Mouse (Mus musculus) lung, postnatal 4 days (tissue): ENCODE measurements at regions not wholly inside any gene's neighbourhood (a gene's known extent, or its start where the extent isn't known, plus 50 kb on each side); places are given as distances from the start of the nearest gene placed in this dataset.

Source experiments
- DNase-seq, 2 experiments: peaks; one replicate each; pipeline ENCODE4 v3.0.0; 2021

DNA sequence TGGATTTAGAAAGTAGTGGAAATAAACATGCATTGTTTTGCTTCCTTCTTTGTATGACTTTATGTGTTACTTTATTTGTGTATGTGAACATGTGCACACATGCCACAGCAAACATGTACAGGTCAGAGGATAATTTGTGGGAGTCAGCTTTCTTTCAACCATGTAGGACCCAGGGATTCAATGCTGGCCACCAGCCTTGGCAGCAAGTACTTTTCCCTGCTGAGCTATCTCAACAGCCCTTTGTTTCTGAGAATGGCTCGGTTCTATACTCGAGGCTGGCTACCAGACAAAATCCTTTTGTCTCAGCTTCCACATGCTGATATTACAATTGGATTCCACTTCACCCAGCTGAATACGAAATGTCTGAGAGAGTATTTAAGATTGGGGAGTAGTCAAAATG, 349.9 kb downstream of the Zfp619 start:
- DNase-seq = no peak

GRCm38 (mm10) chr7:39882113-39882512, 364.5 kb downstream of the Zfp619 start:
- DNase-seq = no peak

- DNase-seq = no peak
Observed at GRCm38 (mm10) chr7:39894208-39894896, 376.8 kb downstream of the Zfp619 start.

- no peak for DNase-seq
Observed at GRCm38 (mm10) chr7:39896918-39897317, 379.4 kb downstream of the Zfp619 start.

GRCm38 (mm10) chr7:39898268-39898667, 380.7 kb downstream of the Zfp619 start:
- DNase-seq = no peak

- no peak for DNase-seq
Observed at GRCm38 (mm10) chr7:39933946-39934345, 416.4 kb downstream of the Zfp619 start.

- DNase-seq = no peak
Observed at GRCm38 (mm10) chr7:39937262-39937661, 419.7 kb downstream of the Zfp619 start.

GRCm38 (mm10) chr7:39942262-39942900, 424.8 kb downstream of the Zfp619 start:
- no peak for DNase-seq

DNA sequence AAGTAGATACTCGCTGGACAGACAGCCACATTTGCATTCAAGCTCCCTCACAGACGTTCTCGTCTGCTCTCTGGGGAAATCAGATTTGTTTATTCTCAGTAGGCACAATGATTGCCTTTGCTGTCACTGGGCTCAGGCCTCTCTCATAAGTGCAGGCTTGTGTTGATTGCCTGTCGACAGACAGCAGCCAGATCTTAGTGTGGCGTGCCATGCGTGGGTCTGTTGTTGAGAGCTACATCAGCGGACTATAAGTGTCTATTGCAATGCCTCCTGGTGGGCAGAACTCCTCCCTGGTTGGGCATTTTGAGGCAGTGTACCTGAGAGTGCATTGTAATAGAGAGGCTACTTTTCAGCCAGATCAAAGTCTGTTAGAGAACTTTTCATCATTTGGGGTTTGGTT, 436.5 kb downstream of the Zfp619 start:
- peak; percentile 3 to 42 for DNase-seq

GRCm38 (mm10) chr7:39954931-39955330, 437.4 kb downstream of the Zfp619 start:
- DNase-seq = no peak

DNA sequence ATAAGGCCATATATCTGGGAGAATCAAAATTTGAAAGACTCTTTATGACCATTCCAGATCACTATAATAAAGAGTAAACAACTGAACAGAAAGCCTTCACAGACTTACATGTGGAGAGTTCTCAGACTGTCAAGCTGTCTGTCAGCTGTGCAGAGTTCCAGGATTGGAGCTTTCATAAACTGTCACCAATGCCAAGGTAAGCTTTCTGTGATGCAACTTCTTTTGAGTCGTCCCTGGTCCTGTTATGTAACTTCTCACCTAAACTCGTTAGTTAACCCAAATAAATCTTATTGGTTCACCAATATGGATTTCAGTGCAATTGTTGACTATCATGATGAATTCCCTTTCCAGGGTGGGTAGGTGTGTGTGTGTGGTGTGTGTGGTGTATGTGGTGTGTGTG, 460.6 kb downstream of the Zfp619 start:
- DNase-seq = no peak

DNA sequence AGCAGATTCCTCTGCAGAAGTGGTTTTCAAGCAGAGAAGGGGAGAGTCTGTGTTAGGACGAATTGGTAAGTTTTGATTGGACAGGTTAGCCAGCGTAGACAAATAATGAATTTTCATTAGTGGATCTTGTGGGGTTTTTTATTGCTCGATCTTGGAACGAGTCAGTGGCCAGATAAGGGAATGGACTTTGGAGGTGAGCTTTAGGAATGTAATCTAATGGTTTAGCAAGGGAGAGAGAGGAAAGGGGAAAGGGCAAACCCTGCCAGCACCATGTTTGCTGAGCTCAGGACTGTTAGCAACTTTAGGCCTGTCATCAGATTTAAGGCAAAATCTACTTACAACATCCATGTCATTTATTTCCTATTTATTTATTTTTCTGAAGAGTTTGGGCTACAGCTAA, 464.1 kb downstream of the Zfp619 start:
- DNase-seq = no peak
